Mouse (Mus musculus): ENCODE measurements around the gene Ugt1a7c.

- TF ChIP-seq CTCF (IDR thresholded peaks at IDR 0.05; ENCODE audit: low read depth) = no peak
- no peak for TF ChIP-seq EP300 (optimal IDR thresholded peaks at IDR 0.05)
Measured at GRCm38 (mm10) chr1:88240579-88240978, 145.7 kb downstream of the Ugt1a7c start.

Data from stomach, postnatal 0 days (tissue).